9 mouse cellular contexts compared by ENCODE assay signal in genomic region chr5:98167180-98167824, GRCm38 (mm10). TPM values are rescaled to one million over a fixed set of nuclear protein-coding genes. Genes with fewer than 3 reads are reported as not detected.
DNase-seq lines count a peak whose midpoint lies in the region; ATAC-seq and TF ChIP-seq lines count a peak whose summit lies in the region.
"Had no signal": no experiment of that assay in that cellular context is flagged by ENCODE, and none has a peak within 500 bp of the region (broad histone marks: within the 10 kb centered on the region; RNA-seq: fewer than 3 reads in every experiment).

Prdm8 (plus strand) TSS chr5:98167198.

- no peaks in the 10 kb centered on the region for H3K36me3 ChIP-seq in hindbrain, embryonic 13.5 days

- intact Hi-C loops in left cerebral cortex, adult 2 months (cut with DNase I) = loop anchor here (1.0 to 5.0 kb wide), 2 partner anchors 135 to 1039 kb away; partner anchors contain the start of gene Antxr2

- under 1% methylated on average over 47 of the region's 51 CpGs for WGBS in hindbrain, embryonic 13.5 days

- TF ChIP-seq CTCF in left cerebral cortex, adult 2 months (IDR thresholded peaks at IDR 0.05) = peak; percentile 90

- peaks cover 49% of the 10 kb centered on the region for H3K4me1 ChIP-seq in hindbrain, embryonic 13.5 days (replicated peaks)

- H3K27me3 ChIP-seq in hindbrain, embryonic 13.5 days = peaks cover 72% of the 10 kb centered on the region

- DNase-seq in adrenal gland, adult (ENCODE audit: inconsistent age in 2 of 2, low spot score in 1 of 2) = peak; percentile 64 to 87
- DNase-seq in cerebellum, postnatal 14 days = peak; percentile 94 to 97
- DNase-seq in frontal cortex, postnatal 36 days (ENCODE audit: low spot score in 2 of 2) = peak; percentile 69 to 82
- DNase-seq in left cerebral cortex, adult 2 months (ENCODE audit: extremely low spot score in 1 of 2, low spot score in 2 of 2) = peak; percentile 76 to 87
- peak; percentile 89 to 91 for DNase-seq in lung, postnatal 4 days
- DNase-seq in right cerebral cortex, adult 2 months (ENCODE audit: low spot score in 2 of 2) = peak; percentile 78 to 82
- no peak for DNase-seq in MN1 (ENCODE audit: low spot score)

- H3K4me3 ChIP-seq in hindbrain, embryonic 13.5 days = peak within 1 kb of the TSS; percentile 52
- peak within 1 kb of the TSS; percentile 59 for H3K4me3 ChIP-seq in left cerebral cortex, adult 2 months

- peak; percentile 94 for ATAC-seq in hindbrain, embryonic 13.5 days (ENCODE audit: low FRiP score)

- H3K4me2 ChIP-seq in hindbrain, embryonic 13.5 days = peak within 1 kb of the TSS; percentile 63

- no peaks in the 10 kb centered on the region for H3K9me3 ChIP-seq in hindbrain, embryonic 13.5 days

- peak within 1 kb of the TSS; percentile 67 for H3K27ac ChIP-seq in hindbrain, embryonic 13.5 days
- H3K27ac ChIP-seq in left cerebral cortex, adult 2 months = peak within 1 kb of the TSS; percentile 44; the same call in 1 of the 2 replicates
- H3K27ac ChIP-seq: macrophage had no signal

- H3K9ac ChIP-seq in hindbrain, embryonic 13.5 days = peak within 1 kb of the TSS; percentile 59

RNA-seq across cellular contexts. Expression of gene Prdm8, which starts in this region (rescaled TPM):
- polyA plus RNA-seq in hindbrain, embryonic 13.5 days (2015; fragmentation: Nextera tagmentation; extraction: Ambion mirVana) = 2.4 and 2.5 TPM in 2 replicates
- 10 to 100 TPM; 35.0 to 36.3 TPM for total RNA-seq in left cerebral cortex, adult 2 months (2021)
- polyA plus RNA-seq: macrophage had no signal
